Mouse (Mus musculus): ENCODE data around the gene Bmp2k. TPM values are rescaled to one million over a fixed set of nuclear protein-coding genes. Genes with fewer than 3 reads are reported as not detected.

The Bmp2k gene
- polyA plus RNA-seq, 1 experiment: 12.8 TPM

GRCm38 (mm10) chr5:97060864-97061263 is 63.4 kb downstream of the Bmp2k start:
- no peak for DNase-seq (ENCODE audit: low read depth)
- no peak for TF ChIP-seq CTCF (IDR thresholded peaks at IDR 0.05; ENCODE audit: borderline replicate concordance, extremely low read depth, insufficient read depth, insufficient read length)
- TF ChIP-seq POLR2A (IDR thresholded peaks at IDR 0.05; ENCODE audit: borderline replicate concordance, extremely low read depth, insufficient read depth, insufficient read length, poor library complexity, severe bottlenecking): no peak

DNA sequence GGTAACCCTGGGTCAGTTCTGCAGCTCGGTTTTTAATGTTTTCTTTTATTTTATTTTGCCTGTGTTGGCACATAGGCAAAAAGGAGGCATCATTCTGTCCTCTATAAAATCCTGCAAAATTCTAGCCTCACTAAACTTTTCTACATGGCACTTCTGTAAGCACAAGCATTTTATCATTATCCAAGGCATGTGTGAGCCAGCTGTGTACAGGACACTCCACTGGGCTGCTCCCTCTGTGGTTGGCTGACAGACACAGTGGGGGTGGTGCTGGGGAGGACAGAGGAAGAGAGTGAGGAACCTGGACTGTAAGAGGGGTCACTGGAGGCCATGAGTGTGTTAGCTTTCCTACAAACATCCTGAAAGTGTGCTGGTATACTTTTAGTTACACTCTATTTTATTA is 64.6 kb downstream of the Bmp2k start:
- TF ChIP-seq POLR2A (IDR thresholded peaks at IDR 0.05; ENCODE audit: borderline replicate concordance, extremely low read depth, insufficient read depth, insufficient read length, poor library complexity, severe bottlenecking): no peak
- no peak for DNase-seq (ENCODE audit: low read depth)

DNA sequence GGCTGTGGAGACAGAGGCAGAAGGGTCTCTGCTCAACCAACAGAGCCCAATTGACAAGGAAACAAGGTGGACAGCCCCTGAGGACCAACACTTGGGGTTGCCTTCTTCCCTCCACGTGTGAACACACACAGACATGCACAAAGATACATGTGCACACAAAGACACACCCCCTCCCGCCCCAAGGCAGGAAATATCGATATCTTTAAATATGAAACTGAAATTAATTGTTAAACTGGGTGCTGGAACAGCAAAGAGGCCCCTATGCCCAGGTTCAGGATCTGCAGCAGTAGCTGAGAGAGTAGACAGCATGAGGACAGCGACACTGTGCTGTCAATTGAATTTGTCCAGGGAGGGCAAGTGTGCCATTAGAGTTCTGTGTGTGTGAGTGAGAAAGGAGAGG is 68.3 kb downstream of the Bmp2k start:
- no peak for TF ChIP-seq CTCF (IDR thresholded peaks at IDR 0.05; ENCODE audit: borderline replicate concordance, extremely low read depth, insufficient read depth, insufficient read length)
- no peak for DNase-seq (ENCODE audit: low read depth)

GRCm38 (mm10) chr5:97075476-97076151 is 78.1 kb downstream of the Bmp2k start:
- DNase-seq (ENCODE audit: low read depth): no peak
- no peak for TF ChIP-seq CTCF (IDR thresholded peaks at IDR 0.05; ENCODE audit: borderline replicate concordance, extremely low read depth, insufficient read depth, insufficient read length)
- no peak for TF ChIP-seq POLR2A (IDR thresholded peaks at IDR 0.05; ENCODE audit: borderline replicate concordance, extremely low read depth, insufficient read depth, insufficient read length, poor library complexity, severe bottlenecking)

GRCm38 (mm10) chr5:97076167-97076566 is 78.7 kb downstream of the Bmp2k start:
- DNase-seq (ENCODE audit: low read depth): no peak
- TF ChIP-seq CTCF (IDR thresholded peaks at IDR 0.05; ENCODE audit: borderline replicate concordance, extremely low read depth, insufficient read depth, insufficient read length) (no peak), POLR2A (IDR thresholded peaks at IDR 0.05; ENCODE audit: borderline replicate concordance, extremely low read depth, insufficient read depth, insufficient read length, poor library complexity, severe bottlenecking) (no peak)

- TF ChIP-seq POLR2A (IDR thresholded peaks at IDR 0.05; ENCODE audit: borderline replicate concordance, extremely low read depth, insufficient read depth, insufficient read length, poor library complexity, severe bottlenecking) (no peak), CTCF (IDR thresholded peaks at IDR 0.05; ENCODE audit: borderline replicate concordance, extremely low read depth, insufficient read depth, insufficient read length) (no peak)
- DNase-seq (ENCODE audit: low read depth): peak; percentile 75
Measured at GRCm38 (mm10) chr5:97077676-97078075, 80.2 kb downstream of the Bmp2k start.

DNA sequence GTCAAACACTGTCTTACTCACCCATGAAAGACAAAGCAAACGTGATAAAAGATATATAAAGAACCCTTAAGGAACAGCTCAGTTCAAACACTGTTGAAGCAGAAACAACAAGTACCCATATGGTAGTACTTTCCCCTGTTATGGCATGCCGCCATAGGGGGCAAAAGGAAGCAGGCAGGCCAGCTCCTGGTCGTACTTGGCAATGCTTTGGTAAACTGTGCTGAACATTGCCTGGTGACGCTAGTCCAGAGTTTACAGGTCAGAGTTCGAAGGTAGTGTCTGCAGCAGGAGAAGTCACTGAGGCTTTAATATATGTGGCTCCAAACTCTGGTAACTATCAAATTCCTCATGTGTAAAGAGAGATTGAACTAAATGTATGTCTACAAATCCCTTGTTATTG is 81.2 kb downstream of the Bmp2k start:
- no peak for DNase-seq (ENCODE audit: low read depth)
- TF ChIP-seq POLR2A (IDR thresholded peaks at IDR 0.05; ENCODE audit: borderline replicate concordance, extremely low read depth, insufficient read depth, insufficient read length, poor library complexity, severe bottlenecking) (no peak), CTCF (IDR thresholded peaks at IDR 0.05; ENCODE audit: borderline replicate concordance, extremely low read depth, insufficient read depth, insufficient read length) (no peak)

DNA sequence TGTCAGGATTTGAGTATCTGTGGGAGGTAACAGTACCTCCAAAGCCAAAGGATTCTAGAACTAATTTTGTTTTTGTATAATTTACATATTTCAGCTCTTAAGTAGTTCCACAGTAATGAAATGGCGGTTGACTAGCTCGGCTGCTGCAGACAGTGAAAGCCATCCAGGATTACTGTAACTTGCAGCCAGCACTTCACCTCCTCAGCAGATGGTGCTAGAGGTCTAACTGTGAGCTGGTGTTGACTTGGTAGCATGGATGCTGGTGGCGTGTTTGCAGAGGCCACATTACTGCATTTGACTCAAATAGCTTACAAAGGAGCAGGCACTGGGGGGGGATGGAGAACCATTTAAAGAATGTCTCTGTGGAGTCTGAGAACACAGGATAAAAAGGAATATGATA is 84.0 kb downstream of the Bmp2k start:
- TF ChIP-seq POLR2A (IDR thresholded peaks at IDR 0.05; ENCODE audit: borderline replicate concordance, extremely low read depth, insufficient read depth, insufficient read length, poor library complexity, severe bottlenecking): no peak
- peak; percentile 31; the same call in 1 of the 2 replicates for TF ChIP-seq CTCF (IDR thresholded peaks at IDR 0.05; ENCODE audit: borderline replicate concordance, extremely low read depth, insufficient read depth, insufficient read length)
- DNase-seq (ENCODE audit: low read depth): peak; percentile 60

- no peak for TF ChIP-seq CTCF (IDR thresholded peaks at IDR 0.05; ENCODE audit: borderline replicate concordance, extremely low read depth, insufficient read depth, insufficient read length)
- no peak for TF ChIP-seq POLR2A (IDR thresholded peaks at IDR 0.05; ENCODE audit: borderline replicate concordance, extremely low read depth, insufficient read depth, insufficient read length, poor library complexity, severe bottlenecking)
- no peak for DNase-seq (ENCODE audit: low read depth)
Measured at GRCm38 (mm10) chr5:97083701-97084100, 86.2 kb downstream of the Bmp2k start.

- DNase-seq (ENCODE audit: low read depth): no peak
- no peak for TF ChIP-seq CTCF (IDR thresholded peaks at IDR 0.05; ENCODE audit: borderline replicate concordance, extremely low read depth, insufficient read depth, insufficient read length)
- no peak for TF ChIP-seq POLR2A (IDR thresholded peaks at IDR 0.05; ENCODE audit: borderline replicate concordance, extremely low read depth, insufficient read depth, insufficient read length, poor library complexity, severe bottlenecking)
Measured at GRCm38 (mm10) chr5:97084541-97084940, 87.1 kb downstream of the Bmp2k start.

DNA sequence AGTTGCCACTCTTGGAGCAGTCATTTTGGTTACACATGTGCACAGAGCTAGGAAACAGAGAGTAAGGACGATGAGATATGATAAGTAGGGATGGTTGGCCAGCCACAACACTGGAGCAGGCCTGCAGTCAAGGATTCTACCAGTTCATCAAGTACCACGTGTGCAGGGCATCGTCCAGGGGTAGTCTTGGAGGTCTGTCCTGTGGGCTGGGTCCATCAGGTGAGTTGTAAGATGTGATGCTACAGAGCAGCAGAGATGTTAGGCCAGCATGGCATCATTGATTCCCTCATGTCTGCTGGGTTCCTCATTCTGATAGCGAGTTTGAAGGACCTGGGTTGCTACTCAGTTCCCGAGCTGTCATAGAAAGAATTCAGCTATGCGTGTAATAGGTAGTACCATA is 87.6 kb downstream of the Bmp2k start:
- TF ChIP-seq CTCF (IDR thresholded peaks at IDR 0.05; ENCODE audit: borderline replicate concordance, extremely low read depth, insufficient read depth, insufficient read length): no peak
- no peak for TF ChIP-seq POLR2A (IDR thresholded peaks at IDR 0.05; ENCODE audit: borderline replicate concordance, extremely low read depth, insufficient read depth, insufficient read length, poor library complexity, severe bottlenecking)
- DNase-seq (ENCODE audit: low read depth): no peak

DNA sequence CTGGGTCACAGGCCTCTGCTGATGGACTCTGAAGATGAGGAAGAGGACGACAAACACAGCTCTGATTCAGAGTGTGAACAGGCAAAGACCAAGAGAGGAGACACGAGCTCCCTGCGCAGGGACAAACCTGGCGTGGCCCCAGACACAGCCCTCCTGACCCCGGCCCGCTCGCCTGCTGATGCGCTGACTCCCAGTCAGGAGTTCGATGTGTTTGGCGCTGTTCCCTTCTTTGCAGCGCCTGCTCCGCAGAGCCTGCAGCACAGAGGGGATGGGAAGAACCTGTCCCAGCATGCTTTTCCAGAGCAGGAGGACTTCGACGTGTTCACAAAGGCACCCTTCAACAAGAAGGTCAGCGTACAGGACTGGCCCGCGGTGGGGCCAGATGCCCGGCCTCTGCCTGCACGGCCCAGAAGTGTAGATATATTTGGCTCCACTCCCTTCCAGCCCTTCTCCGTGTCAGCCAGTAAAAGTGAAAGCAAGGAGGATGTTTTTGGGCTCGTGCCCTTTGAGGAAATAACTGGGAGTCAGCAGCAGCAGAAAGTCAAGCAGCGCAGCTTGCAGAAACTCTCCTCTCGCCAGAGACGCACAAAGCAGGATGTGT is 89.6 kb downstream of the Bmp2k start:
- no peak for DNase-seq (ENCODE audit: low read depth)
- TF ChIP-seq CTCF (IDR thresholded peaks at IDR 0.05; ENCODE audit: borderline replicate concordance, extremely low read depth, insufficient read depth, insufficient read length) (no peak), POLR2A (IDR thresholded peaks at IDR 0.05; ENCODE audit: borderline replicate concordance, extremely low read depth, insufficient read depth, insufficient read length, poor library complexity, severe bottlenecking) (no peak)

All from brain, embryonic 14.5 days (tissue).